Mouse (Mus musculus) right cerebral cortex, adult 18-20 months (tissue): ENCODE measurements around the gene Gm45234.
"Not testable (repeated sequence)": the region's sequence is repeated elsewhere in the genome, so short reads cannot be mapped to it uniquely, and the experiment has no call there.

Experiments used
- DNase-seq: peaks from one replicate; pipeline ENCODE4 v3.0.0; 2022; ENCODE audit warnings: mixed read lengths

Gene Gm45234

DNA sequence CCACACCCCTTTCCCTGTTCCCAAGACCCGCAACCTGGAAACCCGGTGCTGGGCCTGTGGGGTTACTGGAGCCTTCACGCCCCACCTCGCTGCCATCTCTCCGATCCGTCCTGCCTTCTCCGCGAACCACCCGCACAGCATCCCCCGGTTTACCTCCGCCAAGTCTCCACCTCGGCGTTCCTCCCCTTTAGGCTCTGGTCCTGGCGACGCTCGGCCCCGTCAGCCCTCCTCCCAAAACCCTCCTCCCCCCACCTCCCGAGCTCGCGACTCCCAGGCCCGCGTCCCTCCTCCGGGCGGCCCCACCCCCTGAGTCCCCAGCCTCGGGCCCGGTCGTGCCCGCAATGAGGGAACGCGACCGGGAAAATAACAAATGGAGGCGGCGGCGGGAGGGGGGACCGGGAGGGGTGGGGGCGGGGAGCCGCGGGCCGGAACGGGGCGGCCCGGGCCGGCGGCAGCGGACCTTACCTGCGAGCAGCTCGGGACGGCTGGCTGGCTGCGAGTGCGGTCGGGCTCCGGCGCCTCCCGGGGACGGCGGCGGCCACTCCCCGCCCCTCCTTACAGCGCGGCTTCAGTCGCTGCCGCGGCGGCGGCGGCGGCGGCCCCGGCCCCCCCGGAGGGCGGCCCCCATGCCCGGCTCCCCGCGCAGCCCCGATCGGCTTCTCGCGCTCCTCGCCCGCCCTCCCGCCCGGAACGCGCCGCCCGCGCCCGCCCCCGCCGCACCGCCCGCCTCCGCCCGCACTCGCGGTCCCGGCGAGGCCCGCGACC is at the start of gene Gm45234, which contains the start of gene Atn1:
Gene Gm45234, minus strand, starts transcription at position 191 of the 765 bp plus-strand sequence.
Gene Atn1, minus strand, starts transcription at position 694 of the 765 bp plus-strand sequence.
- no peak for DNase-seq

DNA sequence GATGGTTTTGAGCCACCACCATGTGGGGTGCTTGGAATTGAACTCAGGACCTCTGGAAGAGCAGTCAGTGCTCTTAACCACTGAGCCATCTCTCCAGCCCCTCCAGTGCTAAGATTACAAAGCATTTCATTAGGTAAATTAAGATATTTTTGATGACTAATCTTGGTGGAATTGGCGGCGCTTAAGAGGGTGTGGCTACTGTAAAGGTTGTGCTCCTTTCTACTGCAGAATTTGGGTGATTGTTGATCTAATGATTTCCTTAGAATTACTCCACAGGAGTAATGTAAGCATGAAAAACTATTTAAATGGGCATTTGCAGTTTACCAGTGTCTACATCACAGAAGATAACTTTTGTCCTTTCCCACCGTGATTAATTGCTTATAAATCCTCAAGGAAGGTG is 48.5 kb upstream of the Gm45234 start:
- no peak for DNase-seq

DNA sequence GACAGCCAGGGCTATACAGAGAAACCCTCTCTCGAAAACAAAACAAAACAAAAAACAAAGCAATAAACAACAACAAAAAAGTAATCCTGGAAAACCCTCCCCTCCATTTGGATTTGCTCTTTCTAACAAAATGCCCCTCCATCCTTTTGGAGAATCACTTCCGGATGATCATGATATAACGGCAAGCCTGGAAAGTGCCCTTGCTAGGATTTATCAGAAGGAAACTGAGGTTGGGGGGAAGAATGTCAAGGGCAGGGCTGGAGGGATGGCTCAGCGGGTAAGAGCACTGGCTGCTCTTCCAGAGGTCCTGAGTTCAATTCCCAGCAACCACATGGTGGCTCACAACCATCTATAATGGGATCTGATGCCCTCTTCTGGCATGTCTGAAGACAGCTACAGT is 47.9 kb upstream of the Gm45234 start:
- DNase-seq = not testable (repeated sequence)

DNA sequence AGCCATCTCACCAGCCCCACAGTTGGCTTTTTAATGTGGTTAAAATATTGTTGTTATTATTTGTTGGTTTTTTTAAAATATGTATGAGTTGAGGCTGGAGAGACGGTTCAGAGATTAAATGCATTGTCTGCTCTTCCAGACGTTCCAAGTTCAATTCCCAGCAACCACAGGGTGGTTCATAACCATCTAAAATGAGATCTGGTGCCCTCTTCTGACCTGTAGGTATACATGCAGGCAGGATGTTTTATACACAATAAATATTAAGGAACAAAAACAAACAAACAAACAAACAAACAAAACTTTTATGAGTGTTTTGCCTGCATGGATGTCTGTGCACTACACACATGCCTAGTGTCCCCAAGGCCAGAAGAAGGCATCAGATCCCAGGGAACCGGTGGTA is 47.2 kb upstream of the Gm45234 start:
- DNase-seq = no peak

DNA sequence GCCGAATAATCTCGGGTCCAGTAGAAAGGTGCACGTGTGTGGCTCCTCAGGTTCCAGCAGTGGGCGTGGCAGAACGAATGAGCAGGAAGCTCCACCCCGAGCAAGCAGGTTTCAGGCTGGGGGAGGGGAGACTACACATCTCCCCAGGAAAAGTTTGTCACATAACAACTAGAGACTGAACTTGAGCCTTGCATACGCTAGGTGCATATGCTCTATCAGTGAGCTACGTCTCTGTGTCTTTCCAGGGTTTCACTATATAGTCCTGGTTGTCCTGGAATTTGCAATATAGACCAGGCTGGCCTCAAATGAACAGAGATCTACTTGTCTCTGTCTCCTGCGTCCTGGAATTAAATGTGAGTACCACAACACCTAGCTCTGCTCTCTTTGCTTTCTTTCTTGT is 46.6 kb upstream of the Gm45234 start:
- not testable (repeated sequence) for DNase-seq

DNA sequence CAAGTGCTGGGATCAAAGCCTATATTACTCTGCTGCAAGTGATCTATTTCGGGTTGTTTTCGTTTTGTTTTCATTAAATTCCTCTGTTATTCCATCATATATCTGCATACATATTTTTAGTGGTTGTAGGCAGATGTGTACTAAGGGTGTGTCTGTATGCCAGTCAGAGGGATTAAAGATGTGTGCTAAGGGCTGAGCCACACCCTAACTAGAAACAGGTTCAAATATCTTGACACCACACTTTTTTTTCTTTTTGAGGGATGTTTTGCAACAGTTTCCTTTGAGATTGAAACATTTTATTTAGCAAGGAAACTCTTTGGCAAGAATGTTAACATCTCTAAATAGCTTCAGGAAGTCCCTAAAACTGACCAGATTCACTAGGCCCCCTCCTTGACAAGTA is 40.4 kb upstream of the Gm45234 start:
- no peak for DNase-seq

DNA sequence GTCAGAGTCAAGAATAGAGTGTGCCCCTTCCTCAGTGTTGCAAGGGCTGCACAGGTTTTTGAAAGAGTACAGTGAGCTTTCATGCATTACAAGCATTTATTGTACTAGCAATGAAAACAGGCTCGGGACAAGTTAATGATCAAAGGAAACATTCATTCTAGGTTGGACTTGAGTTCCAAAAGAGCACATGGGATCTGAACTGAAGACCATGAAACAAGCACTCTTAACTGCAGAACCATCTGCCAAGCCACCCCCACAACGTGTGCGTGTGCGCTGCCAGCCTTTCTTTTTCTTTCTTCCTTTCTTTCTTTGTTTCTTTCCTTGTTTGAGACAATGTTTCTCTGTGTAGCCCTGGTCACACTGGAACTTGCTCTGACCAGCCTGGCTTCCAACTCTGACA is 40.0 kb upstream of the Gm45234 start:
- no peak for DNase-seq

DNA sequence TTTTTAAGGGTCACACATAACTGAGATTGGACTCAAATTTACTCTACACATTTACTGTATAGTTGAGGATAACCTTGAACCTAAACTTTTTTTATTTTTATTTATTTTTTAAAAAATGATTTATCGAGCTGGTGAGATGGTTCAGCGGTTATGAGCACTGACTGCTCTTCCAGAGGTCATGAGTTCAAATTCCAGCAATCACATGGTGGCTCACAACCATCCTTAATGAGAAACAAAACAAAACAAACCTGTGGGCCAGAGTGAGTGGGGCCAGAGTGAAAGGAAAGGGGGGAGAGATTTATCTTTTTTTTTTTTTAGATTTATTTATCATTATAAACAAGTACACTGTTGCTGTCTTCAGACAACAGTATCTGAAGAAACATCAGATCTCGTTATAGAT is 36.1 kb upstream of the Gm45234 start:
- DNase-seq = no peak

DNA sequence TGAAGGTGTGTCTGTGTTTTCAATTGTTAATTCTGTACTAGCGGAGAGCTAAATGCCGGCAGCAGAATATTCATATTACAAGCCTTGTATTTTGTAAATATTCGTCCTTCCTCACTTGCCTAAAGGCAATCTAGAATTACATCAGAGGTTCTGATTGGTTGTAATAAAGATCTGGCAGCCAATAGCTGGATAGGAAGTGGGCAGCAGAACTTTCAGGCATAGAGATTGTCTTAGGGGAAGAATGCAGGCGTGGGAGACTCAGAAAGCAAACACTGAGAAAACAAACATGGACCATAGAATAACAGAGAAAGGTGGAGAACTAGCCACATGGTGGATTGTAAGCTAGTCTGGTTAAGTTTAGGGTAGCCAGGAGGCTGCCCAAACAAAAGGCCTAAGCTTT is 34.3 kb upstream of the Gm45234 start:
- DNase-seq = no peak

DNA sequence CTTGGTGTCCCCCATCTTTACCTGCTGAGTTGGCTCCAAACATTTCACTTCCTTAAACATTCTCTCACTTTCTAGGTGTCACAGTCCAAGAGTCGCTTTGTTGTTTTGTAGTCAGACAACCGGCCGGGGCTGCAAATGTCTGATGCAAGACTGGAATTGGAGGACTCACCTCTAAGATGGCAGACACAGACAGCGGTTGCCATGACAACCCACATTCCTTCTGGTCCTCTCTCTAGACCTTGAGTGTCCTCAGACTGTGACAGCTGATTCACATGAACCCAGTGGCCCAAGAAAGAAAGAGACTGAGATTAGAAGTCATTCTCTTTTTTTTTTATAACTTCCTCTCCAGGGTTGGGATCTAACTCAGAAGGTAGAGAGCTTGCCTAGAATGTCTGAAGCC is 33.7 kb upstream of the Gm45234 start:
- DNase-seq = no peak

DNA sequence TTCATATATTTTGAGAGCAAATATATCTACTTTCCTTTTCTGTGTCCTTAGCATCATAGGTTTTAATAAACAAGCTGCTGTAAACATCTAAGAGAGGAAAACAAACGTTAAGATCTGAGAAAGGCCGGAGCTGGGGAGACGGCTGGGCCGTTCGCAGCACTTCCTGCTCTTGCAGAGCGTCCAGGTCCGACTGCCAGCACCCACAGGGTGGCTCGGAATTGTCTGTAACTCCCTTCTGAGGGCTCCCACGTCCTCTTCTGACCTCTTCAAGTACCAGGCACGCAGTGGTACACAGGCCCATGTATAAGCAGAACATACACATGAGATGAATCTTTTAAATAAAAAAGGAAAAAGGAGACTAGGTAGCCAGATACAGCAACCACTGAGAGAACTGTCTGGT is 31.9 kb upstream of the Gm45234 start:
- no peak for DNase-seq

DNA sequence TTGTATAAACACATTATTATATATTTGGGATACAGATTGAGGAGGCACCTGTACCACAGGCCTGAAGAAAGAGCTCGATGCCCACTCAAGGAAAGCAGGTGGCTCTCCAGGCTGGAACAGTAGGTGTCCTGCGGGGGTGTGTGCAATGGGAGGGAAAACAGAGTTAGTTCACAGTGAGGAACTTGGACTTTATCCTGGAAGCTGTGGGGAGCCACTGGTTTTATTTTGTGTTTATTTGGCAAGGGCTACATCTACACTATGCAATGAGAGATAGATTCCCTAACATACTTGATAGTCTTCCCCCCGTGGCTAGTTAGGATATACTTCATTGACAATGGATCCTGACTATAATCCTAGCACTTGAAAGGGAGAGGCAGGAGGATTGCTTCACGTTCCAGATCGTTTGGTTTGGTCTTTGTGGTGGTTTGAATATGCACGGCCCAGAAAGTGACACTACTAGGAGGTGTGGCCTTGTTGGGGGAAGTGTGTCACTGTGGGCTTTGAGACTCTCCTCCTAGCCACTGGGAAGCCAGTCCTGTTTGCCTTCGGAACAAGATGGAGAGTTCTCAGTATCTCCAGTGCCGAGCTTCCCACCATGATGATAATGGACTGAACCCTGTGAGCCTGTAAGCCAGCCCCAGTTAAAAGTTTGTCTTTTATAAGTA is 31.1 kb upstream of the Gm45234 start:
- peak; percentile 61 for DNase-seq

DNA sequence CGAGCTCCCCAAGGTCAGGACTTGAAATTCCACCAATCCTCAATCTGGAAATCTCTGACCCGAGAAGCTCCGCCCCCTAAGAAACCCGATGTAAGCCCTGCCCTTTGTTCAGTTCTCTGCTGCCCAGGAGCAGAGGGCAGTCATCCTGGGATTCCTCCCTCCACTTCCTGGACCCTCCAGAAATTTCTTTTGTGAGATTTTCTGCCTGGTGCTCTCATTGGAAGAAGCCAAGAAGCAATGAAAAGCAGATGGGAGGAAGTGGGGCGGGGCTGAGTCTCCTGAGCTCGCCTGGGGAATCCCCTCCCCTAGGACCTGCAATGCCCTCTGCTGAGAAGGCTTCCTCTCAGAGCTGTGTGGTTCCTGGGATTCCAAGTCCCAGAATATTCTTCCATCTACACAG is 26.6 kb upstream of the Gm45234 start:
- no peak for DNase-seq

DNA sequence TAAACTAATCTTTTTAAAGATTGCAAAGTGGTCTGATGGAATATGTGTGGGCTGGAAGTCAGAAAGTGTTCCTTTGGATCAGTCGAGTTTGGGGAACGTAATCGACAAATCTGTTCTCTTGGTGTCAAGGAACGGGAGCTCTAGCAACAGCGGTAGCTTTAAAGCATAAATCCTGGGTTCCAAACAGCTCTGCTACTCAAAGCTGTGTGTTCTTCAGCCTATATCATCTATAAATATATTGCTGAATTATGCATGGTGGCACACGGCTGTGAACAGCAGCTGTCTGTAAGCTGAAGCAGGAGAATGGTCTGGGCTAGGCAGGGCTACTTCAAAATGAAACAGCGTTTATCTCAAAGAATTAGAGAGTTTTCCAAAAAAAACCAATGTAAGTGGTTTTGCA is 25.1 kb upstream of the Gm45234 start:
- no peak for DNase-seq

DNA sequence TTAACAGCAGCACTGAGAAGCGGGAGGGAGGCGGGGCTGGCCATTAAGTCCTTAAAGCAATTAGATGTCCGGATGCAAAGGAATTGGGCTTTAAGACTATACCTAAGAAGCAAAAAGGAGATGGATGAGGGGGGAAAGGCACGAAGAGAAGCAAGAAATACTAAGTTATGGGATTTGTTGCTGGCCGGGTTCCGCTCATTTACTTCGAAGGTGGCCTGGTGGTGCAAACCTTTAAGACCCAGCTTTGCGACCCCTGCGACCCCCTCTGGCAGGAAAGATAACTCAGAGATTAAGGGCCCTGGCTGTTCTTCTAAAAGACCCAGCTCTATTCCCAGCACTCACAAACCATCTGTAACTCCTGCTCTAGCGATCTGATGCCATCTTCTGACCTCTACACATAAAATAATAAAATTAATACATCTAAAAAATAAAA is 24.2 kb upstream of the Gm45234 start:
- DNase-seq = no peak

DNA sequence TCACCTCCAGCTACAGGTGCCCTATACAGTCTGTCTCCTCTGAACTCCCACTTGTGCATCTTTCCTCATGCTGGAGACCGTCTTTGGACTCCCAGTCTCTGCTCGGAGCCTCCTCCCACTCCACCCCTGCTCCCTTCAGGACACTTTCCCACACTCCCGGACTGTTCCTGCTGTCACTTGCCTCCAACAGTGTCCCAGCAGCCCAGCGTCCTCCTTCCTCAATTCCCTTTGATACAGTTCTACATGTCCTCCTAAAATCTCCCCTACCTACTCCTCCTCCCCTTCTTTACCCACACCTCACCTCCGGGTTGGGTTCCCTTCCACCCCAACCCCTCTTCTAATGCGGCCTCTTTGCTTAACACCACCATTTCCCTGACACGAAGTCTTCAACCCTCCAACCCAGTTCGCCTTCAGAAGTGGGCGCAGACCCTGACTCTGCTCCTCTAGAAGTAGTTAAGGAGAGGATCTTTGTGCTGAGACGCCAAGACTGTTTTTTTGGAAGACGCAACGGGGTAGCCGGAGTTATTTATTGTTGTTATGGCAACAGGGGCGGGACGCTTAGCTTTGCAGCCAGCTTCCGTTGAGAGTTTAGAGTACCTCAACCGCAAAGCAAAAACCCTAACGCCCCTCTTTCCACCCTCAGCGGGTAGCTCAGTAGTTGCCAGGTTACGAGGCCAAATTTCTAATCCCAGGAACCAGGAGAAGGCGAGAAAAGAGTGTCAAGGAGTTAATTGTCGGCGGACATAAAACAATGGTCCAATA is 23.6 kb upstream of the Gm45234 start, which contains the start of gene Lrrc23:
Gene Lrrc23, minus strand, starts transcription at position 506 of the 762 bp plus-strand sequence.
- DNase-seq = no peak

DNA sequence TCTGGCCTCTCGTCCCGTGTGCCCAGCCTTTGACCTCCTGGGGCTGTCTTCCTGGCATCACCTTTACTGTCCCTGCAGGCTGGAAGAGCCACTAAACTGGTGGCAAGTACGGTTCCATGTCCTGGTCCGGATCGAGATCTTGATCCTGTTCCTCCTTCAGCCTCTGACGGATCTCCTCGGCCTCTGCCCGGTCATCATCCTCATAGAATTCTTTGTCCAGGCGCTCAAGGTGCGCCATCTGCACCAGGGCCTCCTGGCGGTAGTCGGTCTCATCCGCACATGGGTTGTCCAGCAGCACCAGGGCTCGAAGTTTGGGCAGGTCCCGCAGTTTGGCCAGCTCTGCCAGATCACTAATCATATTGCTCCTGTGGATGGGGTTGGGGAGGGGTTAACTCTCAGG is 14.7 kb upstream of the Gm45234 start:
- no peak for DNase-seq

DNA sequence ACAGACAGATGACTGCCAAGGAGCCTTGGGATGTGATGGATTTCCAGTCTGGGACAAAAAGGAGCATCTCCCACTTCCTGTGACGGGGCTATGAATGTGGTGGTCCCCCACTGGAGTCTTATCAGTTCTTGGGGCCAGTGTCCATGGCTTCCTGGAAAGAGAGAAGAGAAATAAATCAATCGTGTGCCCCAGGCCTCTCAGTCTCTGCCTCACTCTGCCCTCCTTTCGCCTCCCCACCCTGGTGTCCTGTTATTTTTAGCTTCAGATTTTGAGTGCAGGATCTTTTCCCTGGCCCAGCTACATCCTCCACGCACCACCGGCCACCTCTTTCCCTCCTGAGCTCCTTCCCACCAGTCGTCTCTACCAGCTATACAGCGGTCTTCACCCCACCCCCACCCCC is 14.2 kb upstream of the Gm45234 start:
- no peak for DNase-seq

DNA sequence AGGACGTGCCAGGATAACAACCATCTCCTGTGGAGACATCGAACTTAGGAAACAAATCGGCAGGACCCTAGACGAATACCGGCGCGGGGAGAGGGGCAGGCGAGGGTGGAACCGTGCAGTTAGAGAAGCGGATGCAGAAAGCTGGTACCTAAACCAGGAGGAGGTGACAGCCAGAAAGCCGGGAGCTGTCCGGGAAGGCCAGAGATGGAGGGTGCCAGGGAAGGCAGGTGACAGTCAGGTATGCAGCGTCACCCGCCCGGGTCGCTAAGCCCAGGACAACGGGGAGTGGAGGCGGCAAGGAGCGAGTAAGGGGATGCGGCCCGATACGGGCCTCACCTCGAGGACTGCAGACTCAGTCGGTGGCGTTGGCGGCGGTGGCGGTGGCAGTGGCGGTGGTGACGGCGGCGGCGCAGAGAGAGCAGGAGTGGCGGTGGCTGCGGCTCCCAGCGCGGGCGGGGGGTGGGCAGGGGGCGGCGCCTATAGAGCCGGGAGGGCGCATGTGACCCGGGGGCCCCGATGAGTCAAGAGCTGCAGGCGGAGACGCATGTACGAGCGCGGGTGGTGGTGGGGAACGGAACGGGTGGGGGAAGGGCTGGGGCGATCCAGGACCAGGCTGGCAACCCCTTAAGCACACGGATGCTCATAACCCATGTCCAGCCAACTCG is 13.4 kb upstream of the Gm45234 start, which contains the start of gene Eno2:
Gene Eno2, minus strand, starts transcription at position 573 of the 665 bp plus-strand sequence.
- peak; percentile 87 for DNase-seq

DNA sequence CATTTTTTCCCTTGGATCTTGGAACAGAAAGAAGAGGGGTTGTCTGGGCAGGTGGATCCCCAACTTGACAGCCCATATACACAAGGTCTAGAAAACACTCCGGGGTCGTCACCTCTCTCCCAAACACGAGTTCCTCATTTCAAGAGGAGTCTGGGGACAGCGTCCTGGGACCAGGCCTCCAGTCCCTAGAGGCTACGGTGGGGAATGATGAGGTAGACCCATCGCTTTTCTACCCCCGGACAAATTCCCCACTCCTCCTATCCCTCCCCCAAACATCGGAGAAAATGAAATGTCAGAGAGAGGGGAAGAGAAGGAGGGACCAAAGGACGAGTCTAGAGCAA is 12.9 kb upstream of the Gm45234 start:
- no peak for DNase-seq

DNA sequence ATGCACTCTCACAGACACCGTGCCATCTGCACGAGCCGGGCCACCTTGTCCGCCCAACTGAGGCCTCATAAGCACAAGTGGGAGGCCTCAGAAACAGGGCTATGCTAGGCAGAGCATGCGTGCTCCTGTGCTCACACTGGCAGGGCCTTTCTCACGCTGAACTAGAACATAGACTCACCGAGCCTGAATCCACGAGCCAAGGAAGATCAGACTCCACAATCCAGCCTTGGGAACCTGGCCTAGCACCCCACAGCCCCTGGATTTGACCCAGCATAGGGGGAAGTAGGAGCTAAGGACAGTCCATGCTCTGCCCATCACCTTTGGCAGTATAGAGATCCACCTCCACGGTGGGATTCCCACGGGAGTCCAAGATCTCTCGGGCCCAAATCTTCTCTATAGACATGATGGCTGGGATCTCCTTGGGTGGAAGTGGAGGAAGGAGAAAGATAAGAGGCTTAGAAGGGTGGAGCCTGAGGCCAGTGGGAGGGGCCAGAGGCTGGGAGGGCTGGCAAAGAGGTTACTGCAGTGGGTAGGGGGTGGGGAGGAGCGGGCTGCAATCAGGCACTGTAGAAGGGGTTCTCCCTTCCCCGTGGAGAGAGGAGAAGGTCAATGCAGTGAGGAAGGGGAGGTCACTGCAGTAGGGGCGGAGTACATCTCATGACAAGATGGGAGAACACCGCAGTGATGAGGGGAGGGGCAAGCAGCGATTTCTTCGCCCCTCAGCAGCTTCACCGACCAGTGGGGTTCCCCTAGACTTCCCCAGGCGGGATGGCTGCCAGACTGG is 12.3 kb upstream of the Gm45234 start:
- DNase-seq = no peak

DNA sequence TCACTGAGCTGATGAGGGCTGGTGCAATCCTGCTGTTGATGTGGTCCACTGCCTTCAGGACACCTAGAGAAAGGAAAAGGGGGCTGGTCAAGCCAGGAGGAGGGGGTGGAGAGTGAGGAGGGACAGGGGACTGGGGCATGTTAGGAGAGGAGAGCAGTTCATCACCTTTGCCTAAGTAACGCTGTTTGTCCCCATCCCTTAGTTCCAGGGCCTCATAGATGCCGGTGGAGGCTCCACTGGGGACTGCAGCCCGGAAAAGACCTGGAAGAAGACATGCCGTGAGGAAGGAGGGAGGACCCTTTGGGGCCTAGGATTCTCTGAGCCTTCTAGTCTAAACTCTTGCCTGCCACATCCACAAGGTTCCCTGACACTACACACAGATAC is 11.7 kb upstream of the Gm45234 start:
- no peak for DNase-seq
